Mouse (Mus musculus) neural tube, embryonic 12.5 days (tissue): ENCODE results near the gene Ubr1. TPM values are rescaled to one million over a fixed set of nuclear protein-coding genes. Genes with fewer than 3 reads are reported as not detected.
A peak's percentile ranks its signal among the peaks of the same experiment; 100 is the strongest.

ENCODE experiments used
- ATAC-seq: fragments of 200-750 bp; cut with Nextera tagmentation; 2 replicates; pipeline ENCODE4 v1.8.0; 2017; ENCODE audit warnings: low read depth, mild to moderate bottlenecking, moderate TSS enrichment, moderate library complexity; ENCODE audit not compliant: low FRiP score
- H3K27ac ChIP-seq: fragments of 300-500 bp; sonication (generic); 2 replicates; pipeline ENCODE4 v1.5.1; 2016
- H3K27me3 ChIP-seq: fragments of 300-500 bp; sonication (generic); replicated peaks from 2 replicates; pipeline ENCODE4 v1.6.1; 2016; ENCODE audit warnings: mild to moderate bottlenecking
- H3K36me3 ChIP-seq: fragments of 300-500 bp; sonication (generic); 2 replicates; pipeline ENCODE4 v1.6.1; 2016; ENCODE audit warnings: mild to moderate bottlenecking
- H3K4me1 ChIP-seq: fragments of 300-500 bp; sonication (generic); 2 replicates; pipeline ENCODE4 v1.6.1; 2016
- H3K4me2 ChIP-seq: fragments of 300-500 bp; sonication (generic); replicated peaks from 2 replicates; pipeline ENCODE4 v1.6.1; 2016; ENCODE audit warnings: mild to moderate bottlenecking
- H3K4me3 ChIP-seq: fragments of 300-500 bp; sonication (generic); 2 replicates; pipeline ENCODE4 v1.5.1; 2016
- H3K9ac ChIP-seq: fragments of 300-500 bp; sonication (generic); 2 replicates; pipeline ENCODE4 v1.6.1; 2016; ENCODE audit warnings: mild to moderate bottlenecking
- H3K9me3 ChIP-seq: fragments of 300-500 bp; sonication (generic); 2 replicates; pipeline ENCODE4 v1.6.1; 2016; ENCODE audit warnings: mild to moderate bottlenecking
- WGBS: fragments of 180-500 bp; shearing (Covaris S2); methylation state at CpG from one replicate; pipeline ENCODE4 v1.1.7; 2016; 5-methylcytosine and 5-hydroxymethylcytosine counted together
- polyA plus RNA-seq: library from polyadenylated mRNA; unstranded; fragments of >200 nt; fragmentation: Nextera tagmentation; extraction: Ambion mirVana; gene quantifications from 2 replicates; pipeline ENCODE4 v1.2.1, GENCODE M21; 2016

Gene Ubr1
- polyA plus RNA-seq, 1 experiment from 2014 or later: 27.7 TPM

DNA sequence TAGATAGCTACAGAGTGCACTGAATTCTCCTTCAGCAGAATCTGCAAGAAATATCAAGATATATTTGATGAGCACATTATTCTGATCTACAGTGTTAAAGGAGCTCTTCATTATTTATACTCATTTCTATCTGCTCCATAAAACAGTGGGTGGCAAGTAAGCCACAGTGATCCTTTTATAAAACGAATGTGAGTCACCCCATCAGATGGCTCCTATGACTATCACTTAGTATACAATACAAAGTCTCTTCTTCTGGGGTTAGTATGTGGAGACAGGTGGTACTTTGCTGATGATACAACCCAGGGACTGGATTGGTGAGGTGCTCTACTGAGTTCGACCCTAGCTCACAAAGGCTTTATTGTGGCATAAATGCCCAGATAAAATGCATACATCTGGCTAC is 97.3 kb downstream of the Ubr1 start:
- H3K9ac ChIP-seq: no peak overlapping the region
- 87% methylated on average over 2 of the region's 2 CpGs for WGBS
- H3K27ac ChIP-seq: no peak overlapping the region
- H3K4me2 ChIP-seq: no peak overlapping the region
- ATAC-seq: no peak
- no peak overlapping the region for H3K4me3 ChIP-seq
- H3K27me3 ChIP-seq: no peaks in the 10 kb centered on the region
- H3K36me3 ChIP-seq: peaks cover 65% of the 10 kb centered on the region
- no peaks in the 10 kb centered on the region for H3K9me3 ChIP-seq
- no peaks in the 10 kb centered on the region for H3K4me1 ChIP-seq

DNA sequence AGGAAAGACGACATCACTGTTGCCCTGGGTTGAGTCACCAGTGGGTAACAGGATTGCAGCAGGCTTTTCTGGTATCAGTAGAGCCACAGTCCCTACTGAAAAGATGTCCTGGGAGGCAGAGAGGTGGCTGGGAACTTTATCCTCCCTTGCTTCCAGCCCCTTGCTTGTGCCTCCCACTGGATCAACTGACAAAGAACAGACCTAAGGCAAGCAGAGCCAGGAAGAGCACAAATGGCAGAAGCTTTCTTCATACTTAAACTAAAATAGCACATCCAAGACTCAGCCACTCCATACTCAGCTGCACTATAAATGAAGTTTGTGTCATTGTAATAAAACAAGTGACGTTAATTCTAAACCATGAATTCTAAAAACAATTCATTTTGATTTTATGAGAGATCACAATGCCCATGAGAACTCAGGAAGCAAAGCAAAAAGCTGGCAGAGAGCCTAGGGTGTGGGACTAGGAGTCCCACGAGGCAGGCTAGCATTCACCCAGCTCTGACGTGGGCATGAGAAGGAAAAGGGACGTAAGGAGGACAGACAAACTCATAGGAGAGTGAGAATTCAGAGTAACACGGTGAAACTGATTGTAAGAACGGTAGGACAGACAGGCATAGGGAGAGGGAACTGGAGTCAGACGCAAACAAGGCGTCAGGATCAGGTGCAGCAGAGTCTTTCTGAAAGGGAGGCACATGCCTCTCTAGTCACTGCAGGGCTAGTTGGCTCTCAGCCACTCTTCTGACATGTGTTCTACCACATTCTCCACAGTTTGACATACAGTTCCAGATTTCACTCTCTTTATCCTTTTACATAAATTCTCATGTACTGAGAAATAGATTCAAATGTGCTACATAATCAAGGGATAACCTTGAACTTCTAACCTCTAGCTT is 98.8 kb downstream of the Ubr1 start:
- Histone ChIP-seq H3K9me3 (no peaks in the 10 kb centered on the region), H3K4me1 (no peaks in the 10 kb centered on the region), H3K9ac (no peak overlapping the region), H3K4me3 (no peak overlapping the region), H3K4me2 (no peak overlapping the region), H3K36me3 (peaks cover 63% of the 10 kb centered on the region), H3K27ac (no peak overlapping the region), H3K27me3 (no peaks in the 10 kb centered on the region)
- 89% methylated on average over 9 of the region's 9 CpGs for WGBS
- no peak for ATAC-seq

DNA sequence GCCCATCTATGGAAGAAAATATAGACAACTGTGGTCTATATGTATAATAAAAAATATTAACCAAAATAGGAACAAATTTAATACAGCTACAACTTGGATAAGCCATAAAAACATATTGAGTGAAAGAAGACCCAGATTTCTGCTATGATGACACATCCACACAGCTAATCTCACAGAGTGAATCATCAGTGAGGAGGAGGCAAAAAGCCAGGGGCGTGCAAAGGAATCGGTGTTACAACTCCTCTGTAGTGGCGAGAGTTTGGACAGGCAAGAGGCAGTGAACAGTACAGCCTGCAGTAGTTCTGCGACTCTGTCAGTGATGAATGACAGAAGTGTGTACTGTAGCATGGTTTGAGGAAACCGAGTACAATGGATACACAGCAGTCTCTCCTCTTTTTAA is 103.2 kb downstream of the Ubr1 start:
- H3K4me2 ChIP-seq: no peak overlapping the region
- H3K27ac ChIP-seq: no peak overlapping the region
- H3K4me3 ChIP-seq: no peak overlapping the region
- H3K4me1 ChIP-seq: no peaks in the 10 kb centered on the region
- no peak for ATAC-seq
- no peaks in the 10 kb centered on the region for H3K27me3 ChIP-seq
- H3K36me3 ChIP-seq: peaks cover 63% of the 10 kb centered on the region
- H3K9ac ChIP-seq: no peak overlapping the region
- 94% methylated on average over 5 of the region's 5 CpGs for WGBS
- H3K9me3 ChIP-seq: no peaks in the 10 kb centered on the region

DNA sequence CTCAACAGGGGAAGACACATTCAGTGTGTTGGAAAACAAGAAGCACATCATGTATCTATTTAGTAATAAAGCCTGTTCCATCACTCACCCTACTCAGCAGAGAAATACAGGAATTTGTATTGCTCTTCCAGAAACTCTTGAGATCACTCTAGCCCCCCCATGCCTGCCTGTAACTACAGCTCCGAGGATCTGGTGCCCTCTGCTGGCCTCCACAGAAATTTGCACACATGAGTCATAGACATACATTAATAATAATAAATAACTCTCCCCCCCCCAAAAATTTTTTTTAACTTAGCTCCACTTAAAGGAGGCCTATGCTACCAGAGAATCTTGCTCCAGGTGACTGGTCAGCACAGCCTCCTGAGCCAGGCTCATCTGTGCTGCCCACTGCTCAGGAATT is 104.0 kb downstream of the Ubr1 start:
- Histone ChIP-seq H3K4me3 (no peak overlapping the region), H3K27ac (no peak overlapping the region), H3K4me1 (no peaks in the 10 kb centered on the region), H3K27me3 (no peaks in the 10 kb centered on the region), H3K9ac (no peak overlapping the region), H3K36me3 (peaks cover 66% of the 10 kb centered on the region), H3K9me3 (no peaks in the 10 kb centered on the region), H3K4me2 (no peak overlapping the region)
- no peak for ATAC-seq
- 38% methylated on average over 1 of the region's 1 CpGs for WGBS

DNA sequence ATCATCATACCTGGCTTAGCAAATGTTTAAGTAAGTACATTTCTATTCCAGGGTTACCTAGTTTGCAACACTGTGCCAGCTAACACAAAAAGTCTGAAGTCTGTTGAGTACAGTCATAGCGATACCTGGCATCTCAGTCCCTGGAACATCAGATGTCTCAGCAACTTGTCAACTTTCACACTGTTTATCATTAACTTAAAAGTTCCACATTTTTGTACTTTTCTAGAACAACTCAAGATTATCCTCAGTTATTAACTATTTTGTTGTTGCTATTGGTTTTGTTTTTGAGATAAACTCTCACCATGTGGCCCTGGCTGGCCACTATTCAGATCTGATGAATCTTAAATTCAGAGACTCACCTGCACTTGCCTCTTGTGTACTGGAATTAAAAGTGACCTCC is 107.1 kb downstream of the Ubr1 start:
- WGBS: 98% methylated on average over 1 of the region's 1 CpGs
- Histone ChIP-seq H3K36me3 (peaks cover 49% of the 10 kb centered on the region), H3K4me1 (no peaks in the 10 kb centered on the region), H3K4me2 (no peak overlapping the region), H3K9me3 (no peaks in the 10 kb centered on the region), H3K4me3 (no peak overlapping the region), H3K27ac (no peak overlapping the region), H3K9ac (no peak overlapping the region), H3K27me3 (no peaks in the 10 kb centered on the region)
- ATAC-seq: no peak

DNA sequence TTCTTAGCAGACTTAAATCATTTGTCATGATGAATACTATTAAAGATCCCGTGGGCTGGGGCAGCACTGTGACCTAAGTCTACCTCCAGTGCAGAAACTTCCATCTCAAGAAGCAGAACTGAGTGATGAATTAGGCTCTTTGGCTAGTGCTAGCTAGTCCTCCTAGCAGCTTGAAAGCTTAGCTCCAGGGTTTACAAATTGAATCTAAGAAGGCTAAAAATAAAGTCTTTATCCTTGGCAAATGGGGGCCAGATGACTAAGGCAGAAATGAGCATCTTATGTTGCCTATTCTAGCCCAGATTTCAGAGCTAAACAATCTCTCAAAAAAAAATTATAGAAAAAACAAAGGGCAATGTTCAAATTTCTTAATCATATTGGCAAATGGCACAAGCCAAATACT is 109.8 kb downstream of the Ubr1 start:
- Histone ChIP-seq H3K4me3 (no peak overlapping the region), H3K27ac (no peak overlapping the region), H3K27me3 (no peaks in the 10 kb centered on the region), H3K9me3 (no peaks in the 10 kb centered on the region), H3K4me1 (no peaks in the 10 kb centered on the region), H3K36me3 (peaks cover 38% of the 10 kb centered on the region), H3K4me2 (no peak overlapping the region), H3K9ac (no peak overlapping the region)
- 74% methylated on average over 1 of the region's 1 CpGs for WGBS
- no peak for ATAC-seq

DNA sequence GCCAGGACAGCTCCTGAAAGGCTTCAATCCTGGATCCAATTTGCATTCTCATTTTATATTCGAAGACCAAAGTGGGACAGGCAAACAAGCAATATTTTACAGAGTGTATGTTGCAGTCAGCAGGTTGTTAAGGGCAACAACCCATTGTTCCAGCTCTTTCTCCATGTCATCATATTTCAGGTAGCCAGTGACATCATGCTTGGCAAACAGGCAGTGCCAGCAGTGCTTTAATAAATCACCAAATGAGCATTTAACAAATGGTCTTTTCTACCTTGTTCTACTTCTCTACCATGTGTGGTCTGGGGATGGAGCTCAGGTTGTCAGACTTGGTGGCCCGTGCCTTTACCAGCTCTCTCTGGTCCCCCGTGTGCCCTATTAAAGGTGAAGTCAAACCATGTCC is 112.4 kb downstream of the Ubr1 start:
- no peaks in the 10 kb centered on the region for H3K9me3 ChIP-seq
- H3K27ac ChIP-seq: no peak overlapping the region
- no peak overlapping the region for H3K4me2 ChIP-seq
- no peak overlapping the region for H3K4me3 ChIP-seq
- peaks cover 21% of the 10 kb centered on the region for H3K36me3 ChIP-seq
- WGBS: 88% methylated on average over 3 of the region's 3 CpGs
- no peak for ATAC-seq
- no peak overlapping the region for H3K9ac ChIP-seq
- H3K27me3 ChIP-seq: no peaks in the 10 kb centered on the region
- no peaks in the 10 kb centered on the region for H3K4me1 ChIP-seq

DNA sequence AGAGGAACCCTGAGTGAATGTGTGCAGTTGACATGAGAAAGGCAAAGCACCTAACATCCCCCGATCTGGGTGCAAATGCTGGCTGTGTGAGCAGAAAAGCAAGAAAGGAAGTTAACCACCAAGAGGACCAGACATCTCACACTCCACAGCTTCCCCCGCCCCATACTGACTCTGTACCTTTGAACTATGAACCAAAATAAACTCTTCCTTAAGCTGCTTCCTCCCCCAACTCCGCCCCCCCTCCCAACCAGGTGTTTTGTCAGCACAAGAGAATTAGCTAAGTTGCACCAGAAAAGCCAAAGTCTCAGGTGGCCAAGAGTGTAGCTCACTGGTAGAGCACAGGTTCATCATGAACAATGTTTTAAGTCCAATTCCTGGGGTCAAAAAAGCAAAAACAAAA is 117.4 kb downstream of the Ubr1 start:
- H3K9me3 ChIP-seq: no peaks in the 10 kb centered on the region
- no peak overlapping the region for H3K27ac ChIP-seq
- no peak overlapping the region for H3K4me2 ChIP-seq
- no peaks in the 10 kb centered on the region for H3K36me3 ChIP-seq
- H3K4me3 ChIP-seq: no peak overlapping the region
- 78% methylated on average over 3 of the region's 3 CpGs for WGBS
- ATAC-seq: no peak
- H3K4me1 ChIP-seq: no peaks in the 10 kb centered on the region; the same call in 1 of the 2 replicates
- no peaks in the 10 kb centered on the region for H3K27me3 ChIP-seq
- H3K9ac ChIP-seq: no peak overlapping the region

DNA sequence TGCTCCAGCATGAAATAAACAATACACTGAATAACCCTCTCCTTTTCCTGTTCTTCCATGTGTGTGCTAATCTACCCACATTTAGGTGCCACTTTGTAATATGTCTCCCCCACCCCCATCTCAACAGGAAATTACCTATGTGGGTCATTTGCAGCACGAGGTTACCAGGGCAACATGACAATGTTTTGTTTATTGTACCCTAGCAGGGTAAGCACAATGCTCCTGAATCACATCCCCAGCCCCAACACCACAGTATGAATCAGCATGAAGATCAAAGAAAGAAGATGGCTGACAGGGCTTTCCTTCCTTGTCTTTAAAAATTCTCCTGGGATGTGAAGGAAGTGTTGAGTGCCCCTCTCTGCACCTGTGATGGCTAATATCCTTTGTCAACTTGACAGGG is 117.9 kb downstream of the Ubr1 start:
- WGBS: 19% methylated on average over 1 of the region's 1 CpGs
- Histone ChIP-seq H3K36me3 (no peaks in the 10 kb centered on the region), H3K27ac (no peak overlapping the region), H3K9me3 (no peaks in the 10 kb centered on the region), H3K9ac (no peak overlapping the region), H3K27me3 (no peaks in the 10 kb centered on the region), H3K4me3 (no peak overlapping the region), H3K4me2 (no peak overlapping the region), H3K4me1 (peaks cover 5% of the 10 kb centered on the region; the same call in 1 of the 2 replicates)
- no peak for ATAC-seq

DNA sequence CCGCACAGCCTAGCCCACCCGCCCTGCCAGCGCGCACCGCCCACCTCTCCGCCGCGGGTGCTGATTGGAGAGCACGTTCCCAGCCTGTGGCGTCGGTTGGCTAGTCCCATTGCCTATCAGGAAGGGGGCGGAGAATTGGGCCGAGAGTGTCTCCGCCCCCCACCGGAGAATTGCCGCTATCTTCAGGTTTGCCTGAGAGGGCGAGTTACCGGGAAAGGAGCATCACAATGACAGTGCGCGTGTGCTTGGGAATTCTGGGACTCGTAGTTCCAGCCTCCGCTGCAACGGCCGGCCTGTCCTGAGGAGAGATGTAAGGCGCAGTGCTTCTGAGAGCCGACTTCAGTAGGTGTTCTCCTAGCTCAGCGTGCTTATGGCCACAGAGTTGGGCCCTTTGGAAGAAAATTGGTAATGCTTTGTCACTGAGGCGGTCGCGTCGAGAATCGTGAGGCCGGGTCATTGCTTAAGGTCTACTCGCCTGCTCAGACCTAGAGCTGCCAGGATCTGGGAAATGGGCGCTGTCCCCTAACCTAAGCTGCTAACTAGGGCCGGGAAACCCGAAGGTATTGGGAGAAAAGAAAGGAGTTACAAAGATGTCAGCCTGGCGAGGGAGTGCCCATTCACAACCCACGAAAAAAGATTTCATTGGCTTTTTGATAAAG is 120.0 kb downstream of the Ubr1 start, which contains the start of gene Ttbk2:
Gene Ttbk2 (minus strand): TSS at position 181 of the 659 bp plus-strand sequence.
- H3K9ac ChIP-seq: peak within 1 kb of the TSS; percentile 86
- peak within 1 kb of the TSS; percentile 79 for H3K27ac ChIP-seq
- H3K27me3 ChIP-seq: no peaks in the 10 kb centered on the region
- peak within 1 kb of the TSS; percentile 75 for H3K4me2 ChIP-seq
- WGBS: under 1% methylated on average over 39 of the region's 39 CpGs
- H3K36me3 ChIP-seq: no peaks in the 10 kb centered on the region
- peaks cover 6% of the 10 kb centered on the region; the same call in 1 of the 2 replicates for H3K4me1 ChIP-seq
- no peaks in the 10 kb centered on the region for H3K9me3 ChIP-seq
- H3K4me3 ChIP-seq: peak within 1 kb of the TSS; percentile 91
- peak; percentile 100 for ATAC-seq

DNA sequence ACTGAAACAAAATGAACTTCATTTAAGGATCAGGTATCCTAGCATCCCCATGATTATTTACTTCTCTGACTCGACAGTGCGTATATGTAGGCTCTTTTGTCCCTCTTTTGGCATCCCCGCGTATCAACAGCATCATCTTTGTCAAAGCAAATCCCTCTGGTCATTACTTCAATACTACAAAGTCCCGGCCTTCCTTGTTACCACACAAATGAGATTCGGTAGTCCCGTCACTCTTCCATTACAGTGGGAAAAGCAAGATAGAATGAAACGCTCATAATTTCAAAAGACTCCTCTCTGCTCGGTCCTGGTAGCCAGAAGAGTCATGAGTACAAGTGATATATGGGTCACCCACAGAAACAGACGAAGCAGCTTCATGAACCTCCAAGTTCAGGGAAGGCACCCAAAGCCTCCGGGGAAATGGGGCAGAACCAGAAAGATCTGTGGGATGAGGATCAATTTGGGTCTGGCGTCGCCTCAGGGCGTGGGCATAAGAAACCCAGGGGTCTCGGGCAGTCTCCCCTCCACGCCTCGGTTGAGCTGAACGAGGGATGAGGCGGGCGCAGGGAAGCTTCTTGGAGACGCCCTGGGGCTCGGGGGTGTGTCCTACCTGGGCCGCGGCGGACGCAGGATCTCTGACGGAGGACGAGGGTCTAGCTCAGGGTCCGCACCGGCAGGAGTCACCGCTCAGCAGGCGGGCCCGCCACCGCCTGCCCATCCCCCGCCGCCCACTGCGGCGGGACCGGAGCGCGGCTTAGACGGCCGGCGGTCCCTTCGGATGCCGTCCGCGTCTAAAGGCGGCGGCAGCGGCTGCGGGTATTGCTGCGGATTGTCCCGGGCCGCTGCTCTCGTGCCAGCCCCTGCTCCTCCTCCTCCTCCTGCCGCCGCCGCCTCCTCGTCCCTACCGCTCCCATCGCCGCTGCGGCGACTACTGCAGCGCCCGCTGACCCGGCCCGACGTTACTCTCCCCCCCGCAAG is 120.8 kb downstream of the Ubr1 start, which contains the start of gene Cdan1:
Gene Cdan1 (minus strand): TSS at position 680 of the 975 bp plus-strand sequence.
- H3K27me3 ChIP-seq: no peaks in the 10 kb centered on the region
- H3K27ac ChIP-seq: peak within 1 kb of the TSS; percentile 79
- peak; percentile 77 for ATAC-seq
- peaks cover 6% of the 10 kb centered on the region; the same call in 1 of the 2 replicates for H3K4me1 ChIP-seq
- H3K4me2 ChIP-seq: peak within 1 kb of the TSS; percentile 75
- no peaks in the 10 kb centered on the region for H3K9me3 ChIP-seq
- H3K4me3 ChIP-seq: peak within 1 kb of the TSS; percentile 91
- under 1% methylated on average over 68 of the region's 71 CpGs for WGBS
- H3K36me3 ChIP-seq: no peaks in the 10 kb centered on the region
- H3K9ac ChIP-seq: peak within 1 kb of the TSS; percentile 86
